Mouse (Mus musculus): Measurements from ENCODE around the gene Ermard.

DNA sequence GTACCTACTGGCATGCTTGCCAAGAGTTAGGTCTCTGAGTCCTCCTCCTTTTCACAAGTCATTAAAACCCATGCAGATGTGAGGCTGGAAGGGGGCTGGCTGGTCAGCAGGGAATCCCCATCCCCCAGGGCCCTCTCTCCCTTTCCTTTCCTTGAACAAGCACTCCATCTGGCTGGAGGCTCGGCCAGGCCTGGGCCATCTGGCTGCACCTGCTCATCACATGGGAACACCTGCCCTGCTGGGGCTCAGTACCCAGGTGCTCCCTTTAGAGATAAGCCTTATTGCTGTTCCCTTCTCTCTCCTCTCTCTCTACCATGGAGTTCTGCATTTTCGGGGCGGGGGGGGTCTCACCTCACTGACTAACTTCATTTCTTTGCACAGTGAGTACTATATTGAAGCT, 52.5 kb downstream of the Ermard start:
- no peak for TF ChIP-seq CTCF (IDR thresholded peaks at IDR 0.05; ENCODE audit: insufficient read depth, low read depth, low read length)
- TF ChIP-seq POLR2A (IDR thresholded peaks at IDR 0.05; ENCODE audit: insufficient read depth, low read depth, low read length) = no peak

Data from olfactory bulb, adult 2 months (tissue).